Mouse (Mus musculus) gastrocnemius, postnatal 4 days (tissue): ENCODE results near the gene Lyg1. TPM values are rescaled to one million over a fixed set of nuclear protein-coding genes. Genes with fewer than 3 reads are reported as not detected.

Experiments used
- DNase-seq, 2 experiments: peaks; one replicate each; pipeline ENCODE4 v3.0.0; 2021 to 2022; ENCODE audit warnings: low spot score in 2 of 2, mixed read lengths in 2 of 2
- total RNA-seq, 2 experiments: library from RNA; stranded (reverse); gene quantifications; 2 replicates each; pipeline ENCODE4 v1.2.3; 2021

Lyg1 gene
- total RNA-seq, 2 experiments from 2014 or later: not detected

DNA sequence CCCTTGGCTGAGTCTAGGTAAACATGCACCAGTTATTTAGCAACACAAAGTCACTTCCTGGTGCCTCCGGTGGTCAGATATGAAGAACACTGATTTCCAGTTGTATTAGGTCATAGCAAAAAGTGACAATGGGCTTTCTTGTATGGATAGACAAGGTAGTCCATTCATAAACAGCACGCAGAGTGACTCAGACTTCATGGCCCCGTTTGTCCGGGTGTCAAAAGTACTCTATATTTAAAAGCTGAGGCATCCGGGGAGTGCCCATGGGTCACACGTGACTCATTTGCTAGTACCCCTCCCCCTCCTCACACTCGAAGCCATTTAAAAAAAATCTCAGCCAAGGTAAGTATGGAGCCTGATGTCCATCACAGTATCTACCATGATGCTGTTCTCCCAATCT, 2.8 kb downstream of the Lyg1 start:
- DNase-seq: no peak

GRCm38 (mm10) chr1:37948906-37949305, 8.7 kb downstream of the Lyg1 start:
- no peak for DNase-seq

GRCm38 (mm10) chr1:37931806-37932205, 25.8 kb downstream of the Lyg1 start:
- DNase-seq: no peak

DNA sequence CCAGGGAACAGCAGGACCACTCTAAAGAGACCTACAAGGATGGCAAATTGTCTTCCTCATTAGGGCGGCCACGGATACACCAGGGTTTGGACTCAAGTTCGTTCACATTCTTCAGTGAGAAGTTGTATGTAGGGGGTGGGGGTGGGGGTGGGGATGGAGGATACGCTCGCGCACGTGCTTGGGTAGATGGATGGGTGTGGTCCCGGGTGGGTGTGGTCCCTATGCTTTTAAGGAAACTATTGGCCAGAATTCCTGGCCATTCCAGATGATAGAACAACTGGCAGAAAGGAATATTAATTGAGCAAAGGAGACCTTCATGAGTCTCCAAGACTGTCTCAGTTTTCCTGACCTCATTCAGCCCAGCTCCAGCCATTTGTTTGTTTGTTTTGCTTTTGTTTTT, 31.6 kb downstream of the Lyg1 start:
- DNase-seq: no peak

- DNase-seq: no peak
Observed at GRCm38 (mm10) chr1:37922536-37922935, 35.0 kb downstream of the Lyg1 start.

DNA sequence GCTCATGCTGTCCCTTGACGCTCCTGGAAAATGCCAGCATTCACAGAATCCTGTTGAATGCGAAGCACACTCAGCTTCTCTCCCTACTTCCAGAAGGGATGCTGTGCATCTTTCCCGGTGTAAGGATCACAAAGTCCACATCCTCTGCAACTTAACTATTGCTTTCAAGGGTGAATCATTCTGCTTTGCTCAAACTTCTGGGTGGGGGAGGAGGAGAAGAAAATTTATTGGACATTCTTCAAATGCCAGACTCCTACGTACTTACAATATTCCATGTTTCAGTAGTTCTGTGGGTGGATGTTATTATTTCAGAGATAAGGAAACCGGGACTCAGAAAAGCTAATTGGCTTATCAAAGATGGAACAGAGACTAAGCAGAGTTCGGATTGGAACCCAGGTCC, 39.5 kb downstream of the Lyg1 start:
- no peak for DNase-seq

DNA sequence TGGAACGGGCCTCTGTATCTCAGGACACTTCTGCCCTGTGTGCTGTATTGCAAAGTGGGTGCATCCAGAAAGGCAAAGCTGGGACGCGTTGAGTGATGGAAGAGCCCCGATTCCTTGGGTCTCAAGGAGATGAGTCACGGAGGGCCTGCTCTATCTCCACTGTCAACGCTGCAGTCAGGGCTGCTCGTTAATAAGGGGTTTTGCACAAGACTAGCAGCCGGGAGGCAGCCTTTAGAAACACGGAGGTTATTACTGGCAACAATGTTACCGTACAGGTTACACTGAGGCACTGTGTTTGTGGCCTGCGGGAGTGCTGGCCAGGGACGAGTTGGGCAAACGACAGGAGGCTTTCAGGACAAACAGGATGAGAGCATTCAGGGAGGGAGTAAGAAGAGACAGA, 39.9 kb downstream of the Lyg1 start:
- no peak for DNase-seq

- no peak for DNase-seq
Observed at GRCm38 (mm10) chr1:37916393-37916792, 41.2 kb downstream of the Lyg1 start, which contains the start of gene Lyg2. Lyg2 (minus strand) TSS chr1:37916493.

GRCm38 (mm10) chr1:37912751-37913150, 44.8 kb downstream of the Lyg1 start:
- DNase-seq: no peak

GRCm38 (mm10) chr1:37903178-37903577, 54.4 kb downstream of the Lyg1 start:
- DNase-seq: no peak

DNA sequence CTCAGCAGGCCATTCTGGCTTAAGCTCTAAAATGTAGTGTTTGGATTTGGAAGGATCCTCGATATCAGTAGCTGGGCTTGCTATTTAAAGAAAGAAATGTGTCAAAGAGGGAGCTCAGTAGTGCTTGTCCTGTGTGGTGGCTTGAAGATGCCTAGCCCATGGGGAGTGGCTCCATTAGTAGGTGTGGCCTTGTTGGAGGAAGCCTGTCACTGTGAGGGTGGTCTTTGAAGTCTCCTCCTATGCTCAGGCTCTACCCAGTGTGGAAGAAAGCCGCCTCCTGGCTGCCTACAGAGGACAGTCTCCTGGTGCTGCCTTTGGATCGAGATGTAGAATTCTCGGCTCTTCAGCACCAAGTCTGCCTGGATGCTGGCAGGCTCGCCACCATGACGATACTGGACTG, 57.3 kb downstream of the Lyg1 start:
- no peak for DNase-seq

DNA sequence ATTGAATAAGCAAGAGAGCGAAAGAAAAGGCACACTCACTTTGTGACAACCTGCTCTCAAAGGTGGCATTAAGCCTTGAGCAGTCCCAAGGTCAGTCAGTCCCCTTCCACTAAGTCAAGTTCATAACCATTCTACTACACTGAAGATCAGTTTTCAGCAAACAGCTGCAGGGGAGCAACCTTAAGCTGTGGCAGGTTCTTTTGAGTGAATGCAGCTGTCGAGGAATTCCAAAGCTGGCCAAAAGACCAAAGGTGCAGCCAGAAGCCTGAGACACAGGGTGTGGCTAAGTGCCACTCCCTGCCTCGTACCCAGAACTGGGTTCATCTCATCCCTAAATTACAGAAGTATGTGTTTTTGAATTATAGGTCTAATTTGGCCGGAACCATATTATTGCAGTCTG, 57.7 kb downstream of the Lyg1 start:
- DNase-seq: no peak

Other genes starting within 250 kb of the Lyg1 start
- under 1 TPM; 0.59 to 0.65 TPM for gene 2010300C02Rik, start 237.7 kb downstream of the Lyg1 start, total RNA-seq
- gene Tsga10, start 91.3 kb downstream of the Lyg1 start, total RNA-seq: 1 to 10 TPM; 4.7 to 5.4 TPM
- gene Lipt1, start 86.0 kb downstream of the Lyg1 start, total RNA-seq: 1 to 10 TPM; 6.8 to 7.4 TPM
- 1 to 10 TPM; 7.1 to 7.6 TPM for gene Mitd1, start 67.3 kb downstream of the Lyg1 start, total RNA-seq
- gene Mrpl30, start 67.3 kb downstream of the Lyg1 start, total RNA-seq: 100 to 1,000 TPM; 233 to 247 TPM
- gene Lyg2, start 41.3 kb downstream of the Lyg1 start, total RNA-seq: not detected
- 10 to 100 TPM; 60.7 to 61.4 TPM for gene Txndc9, start 40.1 kb upstream of the Lyg1 start, total RNA-seq
- gene Eif5b, start 40.3 kb upstream of the Lyg1 start, total RNA-seq: 10 to 100 TPM; 36.4 to 37.3 TPM
- gene Rev1, start 172.0 kb upstream of the Lyg1 start, total RNA-seq: 10 to 100 TPM; 25.9 to 33.7 TPM